Mouse (Mus musculus) neural tube, embryonic 12.5 days (tissue): ENCODE measurements around the gene Fam118a. TPM values are rescaled to one million over a fixed set of nuclear protein-coding genes. Genes with fewer than 3 reads are reported as not detected.

ENCODE experiments used
- ATAC-seq: fragments of 200-750 bp; cut with Nextera tagmentation; 2 replicates; pipeline ENCODE4 v1.8.0; 2017; ENCODE audit warnings: low read depth, mild to moderate bottlenecking, moderate TSS enrichment, moderate library complexity; ENCODE audit not compliant: low FRiP score
- H3K27ac ChIP-seq: fragments of 300-500 bp; sonication (generic); 2 replicates; pipeline ENCODE4 v1.5.1; 2016
- H3K27me3 ChIP-seq: fragments of 300-500 bp; sonication (generic); replicated peaks from 2 replicates; pipeline ENCODE4 v1.6.1; 2016; ENCODE audit warnings: mild to moderate bottlenecking
- H3K36me3 ChIP-seq: fragments of 300-500 bp; sonication (generic); 2 replicates; pipeline ENCODE4 v1.6.1; 2016; ENCODE audit warnings: mild to moderate bottlenecking
- H3K4me1 ChIP-seq: fragments of 300-500 bp; sonication (generic); 2 replicates; pipeline ENCODE4 v1.6.1; 2016
- H3K4me2 ChIP-seq: fragments of 300-500 bp; sonication (generic); replicated peaks from 2 replicates; pipeline ENCODE4 v1.6.1; 2016; ENCODE audit warnings: mild to moderate bottlenecking
- H3K4me3 ChIP-seq: fragments of 300-500 bp; sonication (generic); 2 replicates; pipeline ENCODE4 v1.5.1; 2016
- H3K9ac ChIP-seq: fragments of 300-500 bp; sonication (generic); 2 replicates; pipeline ENCODE4 v1.6.1; 2016; ENCODE audit warnings: mild to moderate bottlenecking
- H3K9me3 ChIP-seq: fragments of 300-500 bp; sonication (generic); 2 replicates; pipeline ENCODE4 v1.6.1; 2016; ENCODE audit warnings: mild to moderate bottlenecking
- WGBS: fragments of 180-500 bp; shearing (Covaris S2); methylation state at CpG from one replicate; pipeline ENCODE4 v1.1.7; 2016; 5-methylcytosine and 5-hydroxymethylcytosine counted together
- polyA plus RNA-seq: library from polyadenylated mRNA; unstranded; fragments of >200 nt; fragmentation: Nextera tagmentation; extraction: Ambion mirVana; gene quantifications from 2 replicates; pipeline ENCODE4 v1.2.1, GENCODE M21; 2016

Fam118a gene
- polyA plus RNA-seq, 1 experiment from 2014 or later = 23.9 TPM

DNA sequence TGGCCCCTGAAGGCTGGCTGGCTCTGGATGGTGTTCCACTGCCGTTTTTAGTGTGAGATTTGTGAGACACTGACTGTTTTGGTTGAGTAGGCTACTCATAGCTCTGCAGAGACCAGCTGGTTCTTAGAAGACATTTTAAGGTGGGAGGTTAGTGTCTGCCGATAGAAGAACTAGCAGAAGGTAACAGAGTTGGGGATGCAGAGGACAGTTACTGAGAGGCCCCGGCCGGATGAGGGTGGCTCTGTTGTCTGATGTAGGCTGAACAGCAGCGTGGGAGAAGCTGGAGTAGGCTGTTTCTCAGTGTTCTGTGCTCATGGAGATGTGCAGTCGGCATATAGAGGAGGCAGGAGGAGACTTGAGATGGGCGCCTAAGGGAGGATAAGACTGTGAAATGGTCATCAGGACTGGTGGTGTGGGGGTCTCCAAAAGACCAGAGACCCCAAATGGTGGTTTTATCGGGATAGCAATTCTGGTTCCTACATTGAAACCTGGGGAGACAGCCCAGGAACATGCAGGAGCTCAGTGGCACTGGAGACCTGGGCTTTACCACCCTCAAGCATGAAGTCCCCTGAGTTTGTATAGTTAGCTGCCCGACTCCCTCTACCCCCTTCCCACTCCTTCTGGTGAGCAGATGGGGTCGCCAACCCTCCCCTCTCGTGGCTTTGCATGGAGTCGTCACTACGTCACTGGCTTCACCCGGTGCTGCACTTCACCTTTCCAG, 17.6 kb downstream of the Fam118a start:
- Histone ChIP-seq H3K4me3 (no peak overlapping the region), H3K9ac (no peak overlapping the region), H3K9me3 (no peaks in the 10 kb centered on the region), H3K4me1 (peaks cover 14% of the 10 kb centered on the region), H3K4me2 (no peak overlapping the region), H3K36me3 (peaks cover 33% of the 10 kb centered on the region), H3K27ac (no peak overlapping the region), H3K27me3 (no peaks in the 10 kb centered on the region)
- no peak for ATAC-seq
- WGBS = 90% methylated on average over 14 of the region's 14 CpGs

DNA sequence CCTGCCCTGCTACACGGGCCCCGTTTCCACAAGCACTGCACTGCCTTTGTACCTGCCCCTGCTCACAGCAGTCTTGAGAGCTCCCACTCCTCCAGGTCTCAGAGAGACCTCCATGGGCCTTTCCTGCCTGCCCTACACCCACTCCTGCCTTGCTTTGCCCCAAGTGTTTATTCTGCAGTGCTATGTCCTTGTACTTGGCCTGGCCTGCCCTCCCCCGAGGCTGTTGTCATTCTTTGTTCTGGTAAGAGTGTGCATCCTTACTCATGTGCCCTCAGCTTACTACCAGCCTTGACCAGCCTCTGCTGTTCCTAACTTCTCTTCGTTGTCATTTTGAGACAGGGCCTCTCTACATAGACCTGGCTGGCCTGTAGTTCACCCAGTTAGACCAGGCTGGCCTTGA, 19.1 kb downstream of the Fam118a start:
- Histone ChIP-seq H3K4me3 (no peak overlapping the region), H3K9me3 (no peaks in the 10 kb centered on the region), H3K4me1 (peaks cover 7% of the 10 kb centered on the region), H3K9ac (no peak overlapping the region), H3K27ac (no peak overlapping the region), H3K4me2 (no peak overlapping the region), H3K27me3 (no peaks in the 10 kb centered on the region), H3K36me3 (peaks cover 38% of the 10 kb centered on the region)
- WGBS = 87% methylated on average over 4 of the region's 4 CpGs
- no peak for ATAC-seq

DNA sequence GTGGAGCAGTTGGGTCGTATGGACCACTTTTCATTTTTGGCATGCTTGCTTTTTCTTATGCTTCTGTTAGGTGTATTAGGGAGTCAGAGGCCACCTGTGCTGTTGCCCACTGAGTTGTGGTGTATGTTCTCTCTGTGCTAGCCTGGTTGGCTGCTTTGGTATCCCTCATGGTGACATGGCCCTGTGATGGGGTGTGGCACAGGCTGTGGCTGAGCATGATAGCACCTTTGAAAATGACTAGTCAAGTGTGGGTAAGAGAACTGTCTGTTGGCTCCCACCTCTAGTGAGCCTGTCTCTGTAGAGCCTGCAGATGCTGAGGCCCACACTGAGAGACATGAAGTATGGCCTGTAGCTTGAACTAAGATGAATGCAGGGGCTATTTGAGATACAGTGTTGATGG, 21.0 kb downstream of the Fam118a start:
- no peaks in the 10 kb centered on the region for H3K4me1 ChIP-seq
- no peak for ATAC-seq
- WGBS = 93% methylated on average over 1 of the region's 1 CpGs

DNA sequence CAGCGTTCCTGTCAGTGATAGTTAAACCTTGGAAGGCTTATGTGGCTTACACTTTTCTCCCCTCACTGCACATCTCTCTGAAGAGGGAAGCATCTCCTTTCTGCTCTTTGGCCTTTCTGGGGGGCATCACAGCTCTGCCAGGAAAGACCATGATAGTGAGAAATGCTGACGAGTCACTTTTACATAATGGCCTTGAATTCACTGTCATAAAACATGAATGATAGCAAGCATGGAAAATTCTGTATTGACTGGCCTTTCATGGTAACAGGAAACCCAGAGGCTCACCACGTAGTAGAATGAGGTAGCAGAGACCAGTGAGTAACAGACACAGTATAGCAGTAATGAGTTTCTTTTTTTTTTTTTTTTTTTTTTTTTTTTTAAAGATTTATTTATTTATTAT, 25.4 kb downstream of the Fam118a start:
- Histone ChIP-seq H3K4me1 (no peaks in the 10 kb centered on the region), H3K9me3 (no peaks in the 10 kb centered on the region), H3K9ac (no peak overlapping the region), H3K27me3 (no peaks in the 10 kb centered on the region), H3K36me3 (peaks cover 37% of the 10 kb centered on the region), H3K27ac (no peak overlapping the region), H3K4me2 (no peak overlapping the region), H3K4me3 (no peak overlapping the region)
- ATAC-seq = no peak
- 96% methylated on average over 3 of the region's 3 CpGs for WGBS

More for the DNA sequence above, 21.0 kb downstream of the Fam118a start:
- Histone ChIP-seq H3K36me3 (peaks cover 47% of the 10 kb centered on the region), H3K4me2 (no peak overlapping the region), H3K9ac (no peak overlapping the region), H3K4me3 (no peak overlapping the region), H3K9me3 (no peaks in the 10 kb centered on the region), H3K27ac (no peak overlapping the region), H3K27me3 (no peaks in the 10 kb centered on the region)

DNA sequence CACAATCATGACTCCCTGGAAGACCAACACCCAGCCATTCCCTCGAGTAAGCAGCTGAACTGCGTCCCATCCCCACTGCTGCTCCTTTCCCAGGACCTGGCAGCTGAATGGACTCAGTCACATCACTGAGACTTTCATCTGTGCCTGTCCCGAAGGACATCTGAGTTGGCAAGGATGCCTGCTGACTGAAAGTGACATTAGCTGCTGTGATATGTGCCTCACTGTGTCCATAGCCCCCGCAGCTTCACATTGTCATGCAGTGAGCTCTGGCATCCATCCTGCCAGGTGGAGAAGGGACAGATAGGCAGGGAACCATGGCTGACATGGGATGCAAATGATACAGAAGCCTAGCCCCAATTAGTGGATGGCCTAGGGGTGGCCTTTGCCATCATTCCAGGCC, 26.4 kb downstream of the Fam118a start:
- Histone ChIP-seq H3K27ac (no peak overlapping the region), H3K27me3 (no peaks in the 10 kb centered on the region), H3K36me3 (peaks cover 34% of the 10 kb centered on the region), H3K4me2 (no peak overlapping the region), H3K4me3 (no peak overlapping the region), H3K4me1 (no peaks in the 10 kb centered on the region), H3K9me3 (no peaks in the 10 kb centered on the region), H3K9ac (no peak overlapping the region)
- ATAC-seq = no peak
- WGBS = 85% methylated on average over 4 of the region's 4 CpGs

DNA sequence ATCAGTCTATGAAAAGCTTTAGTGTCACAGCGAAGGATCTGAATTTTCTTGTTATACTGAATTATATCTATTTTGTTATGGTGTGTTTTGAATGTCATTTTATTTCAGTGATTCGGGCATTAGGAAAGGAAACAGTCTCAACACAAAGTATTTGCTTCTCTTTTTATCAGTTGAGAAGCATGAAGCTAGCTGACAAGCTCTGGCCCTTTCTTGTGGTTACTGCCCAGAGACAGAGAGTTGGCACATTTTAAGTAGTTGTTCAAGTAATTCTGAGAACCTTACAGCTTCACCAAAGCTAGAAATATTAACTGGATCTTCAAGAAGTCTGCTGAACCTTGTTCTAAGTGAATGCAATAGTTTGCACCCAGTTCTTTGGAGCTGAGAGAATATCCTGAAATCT, 34.7 kb downstream of the Fam118a start:
- no peaks in the 10 kb centered on the region for H3K4me1 ChIP-seq
- no peak overlapping the region for H3K27ac ChIP-seq
- no peak for ATAC-seq
- peaks cover 16% of the 10 kb centered on the region for H3K36me3 ChIP-seq
- no peaks in the 10 kb centered on the region for H3K9me3 ChIP-seq
- H3K4me2 ChIP-seq = no peak overlapping the region
- H3K9ac ChIP-seq = no peak overlapping the region
- H3K27me3 ChIP-seq = no peaks in the 10 kb centered on the region
- 95% methylated on average over 2 of the region's 2 CpGs for WGBS
- no peak overlapping the region for H3K4me3 ChIP-seq

DNA sequence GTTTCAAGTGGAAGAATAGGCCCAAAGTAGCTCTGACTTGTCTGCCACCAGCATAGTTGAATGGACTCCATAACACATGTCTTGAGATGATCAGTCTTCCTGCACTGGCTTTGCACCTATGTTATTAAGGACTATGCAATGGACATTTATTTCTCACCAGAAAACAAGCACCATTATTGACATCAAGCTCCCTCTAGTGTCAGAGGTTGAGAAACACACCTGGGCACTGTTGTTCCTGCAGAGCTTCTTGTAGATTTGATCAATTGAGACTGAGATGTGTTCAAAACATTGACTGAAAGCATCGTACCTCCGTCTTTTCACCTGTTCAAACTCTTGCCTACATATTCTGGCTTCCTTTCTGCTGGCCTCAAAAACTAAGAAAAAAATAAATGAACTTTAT, 41.8 kb downstream of the Fam118a start:
- no peak for ATAC-seq
- H3K9me3 ChIP-seq = no peaks in the 10 kb centered on the region
- H3K4me3 ChIP-seq = no peak overlapping the region
- no peak overlapping the region for H3K27ac ChIP-seq
- H3K9ac ChIP-seq = no peak overlapping the region
- no peak overlapping the region for H3K4me2 ChIP-seq
- no peaks in the 10 kb centered on the region for H3K27me3 ChIP-seq
- WGBS = 40% methylated on average over 2 of the region's 2 CpGs
- no peaks in the 10 kb centered on the region for H3K36me3 ChIP-seq
- H3K4me1 ChIP-seq = no peaks in the 10 kb centered on the region

DNA sequence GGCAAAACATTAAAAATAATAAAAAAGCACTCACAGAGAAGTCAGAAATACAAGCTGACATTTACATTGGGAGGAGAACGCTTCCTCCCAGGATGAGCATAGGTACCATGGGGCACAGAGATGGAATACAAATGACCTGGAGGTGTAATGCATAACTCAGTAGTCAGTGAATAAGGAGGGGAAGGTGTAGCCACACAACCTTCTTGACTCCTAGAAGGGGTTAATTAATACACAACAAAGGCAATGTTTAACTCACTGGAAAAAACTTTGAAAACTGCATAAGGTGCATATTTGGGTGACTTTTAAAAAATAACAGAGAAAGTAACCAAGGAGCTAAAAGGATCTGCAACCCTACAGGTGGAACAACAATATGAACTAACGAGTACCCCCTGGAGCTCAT, 43.9 kb downstream of the Fam118a start:
- no peaks in the 10 kb centered on the region for H3K4me1 ChIP-seq
- no peaks in the 10 kb centered on the region for H3K36me3 ChIP-seq
- H3K9me3 ChIP-seq = no peaks in the 10 kb centered on the region
- no peak overlapping the region for H3K9ac ChIP-seq
- H3K4me2 ChIP-seq = no peak overlapping the region
- H3K4me3 ChIP-seq = no peak overlapping the region
- H3K27me3 ChIP-seq = no peaks in the 10 kb centered on the region
- 92% methylated on average over 2 of the region's 2 CpGs for WGBS
- no peak for ATAC-seq
- no peak overlapping the region for H3K27ac ChIP-seq

DNA sequence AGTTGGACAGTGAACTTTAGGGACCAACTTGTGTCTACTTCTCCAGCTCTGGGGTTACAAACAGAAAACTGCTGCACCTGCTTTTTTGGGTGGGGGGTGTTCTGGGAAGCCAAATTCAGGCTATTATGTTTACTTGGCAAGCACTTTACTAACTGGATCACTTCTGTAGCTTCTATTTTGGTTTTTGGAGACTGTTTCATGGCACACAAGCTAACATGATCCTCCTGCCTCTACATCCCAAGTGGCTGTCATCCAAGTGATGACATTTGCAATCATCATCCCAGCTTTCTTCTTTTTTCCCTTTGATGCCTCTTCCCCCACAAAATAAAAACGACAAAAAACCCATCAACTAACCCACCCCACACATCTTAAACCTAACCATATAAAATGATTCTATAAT, 56.9 kb downstream of the Fam118a start:
- H3K4me2 ChIP-seq = no peak overlapping the region
- no peak overlapping the region for H3K4me3 ChIP-seq
- no peaks in the 10 kb centered on the region for H3K36me3 ChIP-seq
- WGBS = 77% methylated on average over 1 of the region's 1 CpGs
- H3K9ac ChIP-seq = no peak overlapping the region
- no peaks in the 10 kb centered on the region for H3K27me3 ChIP-seq
- ATAC-seq = no peak
- H3K9me3 ChIP-seq = no peaks in the 10 kb centered on the region
- no peak overlapping the region for H3K27ac ChIP-seq
- no peaks in the 10 kb centered on the region for H3K4me1 ChIP-seq

Other genes with a start within 250 kb of the Fam118a start
- gene Phf21b, start 172.9 kb upstream of the Fam118a start, polyA plus RNA-seq = 20.2 and 24.5 TPM in 2 replicates
- 0.90 and 0.98 TPM in 2 replicates for gene Gm29666, start 108.9 kb upstream of the Fam118a start, polyA plus RNA-seq
- gene Nup50, start 105.5 kb upstream of the Fam118a start, polyA plus RNA-seq = 49.4 and 49.6 TPM in 2 replicates
- gene 5031439G07Rik, start 40.4 kb upstream of the Fam118a start, polyA plus RNA-seq = 28.6 and 35.3 TPM in 2 replicates
- gene Upk3a, start 11.8 kb upstream of the Fam118a start, polyA plus RNA-seq = 0.53 and 0.61 TPM in 2 replicates
- gene Smc1b, start 103.0 kb downstream of the Fam118a start, polyA plus RNA-seq = 0.15 and 0.24 TPM in 2 replicates
- gene Ribc2, start 103.1 kb downstream of the Fam118a start, polyA plus RNA-seq = 0.56 and 0.74 TPM in 2 replicates
- 102 and 108 TPM in 2 replicates for gene Fbln1, start 177.0 kb downstream of the Fam118a start, polyA plus RNA-seq